Mouse (Mus musculus): ENCODE results near the gene Ptprt. TPM values are rescaled to one million over a fixed set of nuclear protein-coding genes. Genes with fewer than 3 reads are reported as not detected.

Ptprt gene
- polyA plus RNA-seq, 1 experiment from 2014 or later, result 0.26 TPM

DNA sequence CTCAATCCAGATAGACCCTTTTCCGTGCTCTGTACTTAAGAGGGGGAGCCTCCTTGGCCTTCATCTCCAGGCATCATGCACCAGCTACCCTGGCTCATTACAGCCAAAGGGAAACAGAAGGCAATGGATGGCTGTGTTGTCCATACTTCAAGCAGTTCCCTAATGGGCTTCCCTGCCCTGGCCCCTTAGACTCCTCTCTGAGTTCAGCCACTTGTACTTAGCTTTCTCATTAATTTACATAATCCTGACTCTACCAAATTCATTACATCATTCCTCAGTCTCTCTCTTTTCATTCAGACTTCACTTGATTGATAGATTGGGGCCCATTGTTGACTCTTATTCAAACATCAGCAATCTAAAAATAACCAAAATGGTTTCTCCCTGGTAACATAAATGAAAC is 320.7 kb downstream of the Ptprt start:
- Histone ChIP-seq H3K4me3 (replicated peaks; ENCODE audit: low read length) (no peak overlapping the region), H3K27ac (ENCODE audit: low read length) (no peak overlapping the region), H3K36me3 (ENCODE audit: control insufficient read depth, insufficient read depth, low read length) (no peaks in the 10 kb centered on the region), H3K9ac (ENCODE audit: low read length) (no peak overlapping the region), H3K9me3 (replicated peaks; ENCODE audit: control insufficient read depth, low read length) (no peaks in the 10 kb centered on the region), H3K4me1 (ENCODE audit: control insufficient read depth, insufficient read depth, low read length) (no peaks in the 10 kb centered on the region), H3K4me2 (ENCODE audit: low read depth, low read length) (no peak overlapping the region), H3K27me3 (ENCODE audit: control insufficient read depth, insufficient read depth, low read length) (no peaks in the 10 kb centered on the region)
- ATAC-seq (ENCODE audit: insufficient read depth, low FRiP score), result no peak
- WGBS, result 71% methylated on average over 1 of the region's 1 CpGs

DNA sequence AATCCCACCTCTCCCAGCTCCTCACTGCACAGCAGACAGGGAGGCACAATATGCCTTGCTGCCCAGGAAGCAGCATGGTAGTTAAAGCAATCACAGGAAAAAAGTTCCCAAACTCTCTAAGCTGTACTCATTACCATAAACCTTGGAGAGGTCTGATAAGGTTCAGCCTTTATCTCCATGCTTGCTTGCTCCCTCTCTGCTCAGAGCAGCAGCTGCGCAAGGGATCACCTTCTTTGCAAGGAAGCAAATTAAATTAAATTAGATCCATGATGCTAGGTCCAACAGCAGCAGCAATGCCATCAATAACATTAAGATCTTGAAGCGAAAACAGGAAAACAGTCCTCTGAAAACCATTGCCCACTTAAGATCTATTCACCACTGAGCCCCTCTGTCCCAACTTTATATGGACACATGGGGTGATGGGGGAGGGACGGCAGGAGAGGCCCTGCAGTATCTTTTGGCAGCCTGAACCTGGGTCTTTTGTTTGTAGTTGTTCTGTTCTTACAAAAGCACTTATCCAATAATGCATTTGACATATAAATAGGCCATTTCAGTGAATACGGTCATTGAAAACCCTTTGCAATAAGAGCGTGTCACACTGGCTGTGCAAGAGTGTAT is 328.8 kb downstream of the Ptprt start:
- no peak overlapping the region for H3K4me3 ChIP-seq (replicated peaks; ENCODE audit: low read length)
- no peak overlapping the region for H3K4me2 ChIP-seq (ENCODE audit: low read depth, low read length)
- H3K4me1 ChIP-seq (ENCODE audit: control insufficient read depth, insufficient read depth, low read length), result no peaks in the 10 kb centered on the region
- 83% methylated on average over 5 of the region's 5 CpGs for WGBS
- no peaks in the 10 kb centered on the region for H3K27me3 ChIP-seq (ENCODE audit: control insufficient read depth, insufficient read depth, low read length)
- no peak overlapping the region for H3K9ac ChIP-seq (ENCODE audit: low read length)
- no peak overlapping the region for H3K27ac ChIP-seq (ENCODE audit: low read length)
- H3K36me3 ChIP-seq (ENCODE audit: control insufficient read depth, insufficient read depth, low read length), result no peaks in the 10 kb centered on the region
- no peak for ATAC-seq (ENCODE audit: insufficient read depth, low FRiP score)
- H3K9me3 ChIP-seq (replicated peaks; ENCODE audit: control insufficient read depth, low read length), result no peaks in the 10 kb centered on the region

- Histone ChIP-seq H3K4me3 (replicated peaks; ENCODE audit: low read length) (no peak overlapping the region), H3K9me3 (replicated peaks; ENCODE audit: control insufficient read depth, low read length) (no peaks in the 10 kb centered on the region), H3K27ac (ENCODE audit: low read length) (no peak overlapping the region), H3K27me3 (ENCODE audit: control insufficient read depth, insufficient read depth, low read length) (no peaks in the 10 kb centered on the region), H3K4me2 (ENCODE audit: low read depth, low read length) (no peak overlapping the region), H3K36me3 (ENCODE audit: control insufficient read depth, insufficient read depth, low read length) (no peaks in the 10 kb centered on the region), H3K9ac (ENCODE audit: low read length) (no peak overlapping the region), H3K4me1 (ENCODE audit: control insufficient read depth, insufficient read depth, low read length) (no peaks in the 10 kb centered on the region)
- no peak for ATAC-seq (ENCODE audit: insufficient read depth, low FRiP score)
- WGBS, result 91% methylated on average over 9 of the region's 9 CpGs
Measured at GRCm38 (mm10) chr2:162329430-162329829, 331.5 kb downstream of the Ptprt start.

DNA sequence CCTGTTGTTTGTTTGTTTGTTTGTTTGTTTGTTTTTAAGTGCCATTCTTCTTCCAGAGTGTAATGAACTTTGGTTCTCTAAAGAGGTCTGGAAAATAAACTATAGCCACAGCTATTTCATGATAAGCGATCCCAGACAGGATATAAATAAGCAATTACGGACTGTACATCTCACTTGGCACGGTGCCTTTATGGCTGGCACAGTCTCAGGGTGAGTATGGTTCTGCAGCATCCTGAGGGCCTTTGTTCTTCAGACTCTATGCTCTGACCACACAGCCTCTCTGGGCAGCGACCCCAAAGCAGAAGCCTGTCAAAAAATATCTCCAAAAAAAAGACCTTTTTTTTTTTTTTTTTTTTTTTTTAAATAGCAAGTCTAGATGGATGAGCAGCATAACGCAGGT is 338.5 kb downstream of the Ptprt start:
- WGBS, result 70% methylated on average over 5 of the region's 5 CpGs
- H3K4me2 ChIP-seq (ENCODE audit: low read depth, low read length), result no peak overlapping the region
- H3K27ac ChIP-seq (ENCODE audit: low read length), result no peak overlapping the region
- no peaks in the 10 kb centered on the region for H3K4me1 ChIP-seq (ENCODE audit: control insufficient read depth, insufficient read depth, low read length)
- no peaks in the 10 kb centered on the region for H3K36me3 ChIP-seq (ENCODE audit: control insufficient read depth, insufficient read depth, low read length)
- H3K9ac ChIP-seq (ENCODE audit: low read length), result no peak overlapping the region
- no peaks in the 10 kb centered on the region for H3K27me3 ChIP-seq (ENCODE audit: control insufficient read depth, insufficient read depth, low read length)
- no peak overlapping the region for H3K4me3 ChIP-seq (replicated peaks; ENCODE audit: low read length)
- no peak for ATAC-seq (ENCODE audit: insufficient read depth, low FRiP score)
- no peaks in the 10 kb centered on the region for H3K9me3 ChIP-seq (replicated peaks; ENCODE audit: control insufficient read depth, low read length)

DNA sequence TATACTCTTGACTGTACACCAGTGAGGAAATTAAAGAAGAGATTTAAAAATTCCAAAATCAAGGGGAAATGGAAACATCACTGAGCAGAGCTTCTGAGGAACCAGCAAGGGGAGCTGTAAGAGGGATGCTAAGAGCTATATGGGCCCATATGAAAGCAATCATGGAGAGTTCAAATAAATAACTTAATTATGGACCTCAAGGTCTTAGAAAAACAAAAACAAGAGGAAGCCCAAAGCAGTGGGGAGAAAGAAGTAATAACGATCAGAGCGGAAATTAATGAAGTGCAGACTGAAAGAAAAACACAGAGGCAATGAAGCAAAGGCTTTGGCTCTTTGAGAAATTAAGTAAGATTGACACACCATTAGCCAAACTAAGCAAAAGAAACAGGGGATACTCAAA is 353.0 kb downstream of the Ptprt start:
- H3K4me1 ChIP-seq (ENCODE audit: control insufficient read depth, insufficient read depth, low read length), result no peaks in the 10 kb centered on the region
- no peak overlapping the region for H3K27ac ChIP-seq (ENCODE audit: low read length)
- H3K9ac ChIP-seq (ENCODE audit: low read length), result no peak overlapping the region
- H3K36me3 ChIP-seq (ENCODE audit: control insufficient read depth, insufficient read depth, low read length), result no peaks in the 10 kb centered on the region
- ATAC-seq (ENCODE audit: insufficient read depth, low FRiP score), result no peak
- WGBS, result 79% methylated on average over 2 of the region's 2 CpGs
- H3K9me3 ChIP-seq (replicated peaks; ENCODE audit: control insufficient read depth, low read length), result no peaks in the 10 kb centered on the region
- H3K4me2 ChIP-seq (ENCODE audit: low read depth, low read length), result no peak overlapping the region
- H3K27me3 ChIP-seq (ENCODE audit: control insufficient read depth, insufficient read depth, low read length), result no peaks in the 10 kb centered on the region
- no peak overlapping the region for H3K4me3 ChIP-seq (replicated peaks; ENCODE audit: low read length)

DNA sequence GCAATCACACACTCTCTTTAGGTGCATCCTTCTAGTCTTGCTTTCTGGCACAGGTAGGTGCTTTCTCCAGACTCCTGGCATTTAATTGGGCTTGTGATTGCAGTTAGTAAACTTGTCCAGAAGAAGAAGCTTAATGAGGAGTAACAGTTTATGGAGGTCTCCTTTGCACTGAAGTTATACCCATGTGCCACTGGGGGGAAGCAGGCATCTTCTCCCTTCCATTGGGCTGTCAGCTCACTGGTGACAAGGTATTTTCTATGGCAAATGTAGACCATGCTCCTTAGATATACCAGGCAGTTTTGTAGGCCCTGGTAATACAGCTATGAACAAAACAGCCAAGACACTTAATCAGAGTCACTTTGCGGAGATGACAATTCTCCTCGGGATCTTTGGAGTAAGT is 366.9 kb downstream of the Ptprt start:
- H3K4me2 ChIP-seq (ENCODE audit: low read depth, low read length), result no peak overlapping the region
- no peaks in the 10 kb centered on the region for H3K9me3 ChIP-seq (replicated peaks; ENCODE audit: control insufficient read depth, low read length)
- 87% methylated on average over 2 of the region's 2 CpGs for WGBS
- H3K4me1 ChIP-seq (ENCODE audit: control insufficient read depth, insufficient read depth, low read length), result no peaks in the 10 kb centered on the region
- no peaks in the 10 kb centered on the region for H3K27me3 ChIP-seq (ENCODE audit: control insufficient read depth, insufficient read depth, low read length)
- no peak overlapping the region for H3K4me3 ChIP-seq (replicated peaks; ENCODE audit: low read length)
- H3K27ac ChIP-seq (ENCODE audit: low read length), result no peak overlapping the region
- ATAC-seq (ENCODE audit: insufficient read depth, low FRiP score), result no peak
- H3K9ac ChIP-seq (ENCODE audit: low read length), result no peak overlapping the region
- no peaks in the 10 kb centered on the region for H3K36me3 ChIP-seq (ENCODE audit: control insufficient read depth, insufficient read depth, low read length)

DNA sequence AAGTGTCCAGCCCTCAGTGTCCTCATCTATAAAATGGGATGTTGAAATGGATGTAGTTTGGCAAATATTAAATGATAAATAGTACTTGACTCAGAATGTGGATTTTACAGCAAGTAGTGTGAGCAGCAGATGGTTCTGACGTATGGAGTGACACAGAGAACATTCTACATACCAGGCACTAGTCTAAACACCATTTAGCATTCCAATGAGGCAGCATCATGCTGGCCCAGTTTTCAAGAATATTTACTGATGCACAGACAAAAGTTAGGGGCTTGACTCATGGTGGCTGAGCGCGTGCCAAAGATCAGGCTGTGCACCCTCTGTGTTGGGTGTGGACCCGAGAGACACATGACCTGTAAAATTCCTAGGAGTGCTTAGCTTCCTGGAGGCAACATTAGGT is 378.3 kb downstream of the Ptprt start:
- Histone ChIP-seq H3K9ac (ENCODE audit: low read length) (no peak overlapping the region), H3K9me3 (replicated peaks; ENCODE audit: control insufficient read depth, low read length) (0 out of 2 replicates have a peak, but pooled peaks cover under 1% of the 10 kb centered on the region), H3K27me3 (ENCODE audit: control insufficient read depth, insufficient read depth, low read length) (no peaks in the 10 kb centered on the region), H3K4me3 (replicated peaks; ENCODE audit: low read length) (no peak overlapping the region), H3K4me2 (ENCODE audit: low read depth, low read length) (no peak overlapping the region), H3K4me1 (ENCODE audit: control insufficient read depth, insufficient read depth, low read length) (no peaks in the 10 kb centered on the region), H3K27ac (ENCODE audit: low read length) (no peak overlapping the region), H3K36me3 (ENCODE audit: control insufficient read depth, insufficient read depth, low read length) (no peaks in the 10 kb centered on the region)
- 73% methylated on average over 4 of the region's 4 CpGs for WGBS
- no peak for ATAC-seq (ENCODE audit: insufficient read depth, low FRiP score)

DNA sequence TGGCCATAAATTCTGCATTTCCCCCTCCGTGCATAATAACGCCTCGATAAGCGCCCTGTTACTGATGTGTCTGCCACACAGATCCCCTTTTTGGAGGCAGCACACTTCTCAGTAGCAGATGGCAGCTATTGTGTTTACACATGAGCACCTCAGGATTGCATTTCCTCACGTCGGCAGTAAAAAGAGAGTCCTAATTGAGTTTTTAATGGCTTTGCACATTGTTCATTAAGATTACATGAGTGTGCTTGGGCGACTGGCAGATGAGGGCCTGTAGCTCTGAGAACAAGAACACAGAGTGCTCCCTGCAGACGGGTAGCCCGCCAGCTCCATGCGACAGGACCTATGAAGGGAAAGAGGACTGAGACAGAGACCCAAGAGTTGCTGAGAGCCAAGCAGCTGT is 378.8 kb downstream of the Ptprt start:
- H3K9me3 ChIP-seq (replicated peaks; ENCODE audit: control insufficient read depth, low read length), result no peaks in the 10 kb centered on the region
- H3K4me2 ChIP-seq (ENCODE audit: low read depth, low read length), result no peak overlapping the region
- no peak overlapping the region for H3K27ac ChIP-seq (ENCODE audit: low read length)
- H3K36me3 ChIP-seq (ENCODE audit: control insufficient read depth, insufficient read depth, low read length), result no peaks in the 10 kb centered on the region
- no peak for ATAC-seq (ENCODE audit: insufficient read depth, low FRiP score)
- H3K4me3 ChIP-seq (replicated peaks; ENCODE audit: low read length), result no peak overlapping the region
- no peaks in the 10 kb centered on the region for H3K4me1 ChIP-seq (ENCODE audit: control insufficient read depth, insufficient read depth, low read length)
- no peak overlapping the region for H3K9ac ChIP-seq (ENCODE audit: low read length)
- H3K27me3 ChIP-seq (ENCODE audit: control insufficient read depth, insufficient read depth, low read length), result no peaks in the 10 kb centered on the region
- 75% methylated on average over 10 of the region's 10 CpGs for WGBS

DNA sequence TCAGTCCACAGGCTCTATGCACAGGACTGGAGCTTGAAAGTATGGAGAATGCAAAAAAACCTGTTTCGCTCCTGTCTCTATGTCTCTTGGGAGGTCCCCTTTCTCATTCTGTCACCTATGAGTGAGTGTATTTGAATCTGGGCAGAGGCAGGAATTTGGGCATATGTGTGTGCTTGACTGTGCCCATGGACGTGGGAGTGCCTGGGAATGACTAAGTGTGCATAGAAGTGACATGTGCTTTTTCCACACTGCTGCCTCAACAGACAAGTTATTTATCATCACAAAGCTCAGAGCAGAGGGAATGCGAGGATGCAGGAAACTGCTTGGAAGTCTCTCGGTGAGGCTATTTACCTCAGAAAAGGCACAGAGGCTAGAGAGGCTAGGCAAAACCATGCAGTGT is 387.1 kb downstream of the Ptprt start:
- Histone ChIP-seq H3K36me3 (ENCODE audit: control insufficient read depth, insufficient read depth, low read length) (no peaks in the 10 kb centered on the region), H3K9ac (ENCODE audit: low read length) (no peak overlapping the region), H3K27ac (ENCODE audit: low read length) (no peak overlapping the region), H3K27me3 (ENCODE audit: control insufficient read depth, insufficient read depth, low read length) (no peaks in the 10 kb centered on the region), H3K4me2 (ENCODE audit: low read depth, low read length) (no peak overlapping the region), H3K4me3 (replicated peaks; ENCODE audit: low read length) (no peak overlapping the region), H3K4me1 (ENCODE audit: control insufficient read depth, insufficient read depth, low read length) (no peaks in the 10 kb centered on the region), H3K9me3 (replicated peaks; ENCODE audit: control insufficient read depth, low read length) (no peaks in the 10 kb centered on the region)
- ATAC-seq (ENCODE audit: insufficient read depth, low FRiP score), result no peak
- WGBS, result 55% methylated on average over 4 of the region's 4 CpGs

- Histone ChIP-seq H3K27me3 (ENCODE audit: control insufficient read depth, insufficient read depth, low read length) (no peaks in the 10 kb centered on the region), H3K4me1 (ENCODE audit: control insufficient read depth, insufficient read depth, low read length) (no peaks in the 10 kb centered on the region), H3K9ac (ENCODE audit: low read length) (no peak overlapping the region), H3K27ac (ENCODE audit: low read length) (no peak overlapping the region), H3K4me3 (replicated peaks; ENCODE audit: low read length) (no peak overlapping the region), H3K9me3 (replicated peaks; ENCODE audit: control insufficient read depth, low read length) (no peaks in the 10 kb centered on the region), H3K36me3 (ENCODE audit: control insufficient read depth, insufficient read depth, low read length) (no peaks in the 10 kb centered on the region), H3K4me2 (ENCODE audit: low read depth, low read length) (no peak overlapping the region)
- 57% methylated on average over 2 of the region's 2 CpGs for WGBS
- ATAC-seq (ENCODE audit: insufficient read depth, low FRiP score), result no peak
Measured at GRCm38 (mm10) chr2:162251272-162251671, 409.7 kb downstream of the Ptprt start.

Data from stomach, embryonic 16.5 days (tissue).